Mouse (Mus musculus): Measurements from ENCODE around the gene Ecsit. TPM values are rescaled to one million over a fixed set of nuclear protein-coding genes. Genes with fewer than 3 reads are reported as not detected.
"Not testable (repeated sequence)": the region's sequence is repeated elsewhere in the genome, so short reads cannot be mapped to it uniquely, and the experiment has no call there.

Gene Ecsit
- polyA plus RNA-seq, 1 experiment from 2014 or later: 64.2 TPM

DNA sequence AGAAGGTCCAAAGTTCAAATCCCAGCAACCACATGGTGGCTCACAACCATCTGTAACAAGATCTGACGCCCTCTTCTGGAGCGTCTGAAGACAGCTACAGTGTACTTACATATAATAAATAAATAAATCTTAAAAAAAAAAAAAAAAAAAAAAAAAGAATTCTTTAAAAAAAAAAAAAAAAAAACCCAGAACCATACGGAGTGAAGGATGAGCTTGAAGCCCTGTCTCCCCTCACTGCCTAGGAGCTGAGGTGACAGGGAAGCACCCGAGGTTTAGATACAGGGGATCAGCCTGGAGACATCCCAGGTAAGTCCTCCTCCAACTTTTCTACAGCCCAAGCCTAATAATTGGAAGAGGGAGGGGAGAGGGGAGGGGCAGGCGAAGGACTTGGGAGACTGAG, 9.5 kb downstream of the Ecsit start:
- H3K9ac ChIP-seq (replicated peaks; ENCODE audit: low read depth, low read length); H3K4me1 ChIP-seq (ENCODE audit: control insufficient read depth, insufficient read depth, low read length); H3K4me3 ChIP-seq (ENCODE audit: low read depth, low read length); ATAC-seq (ENCODE audit: low read depth); H3K27ac ChIP-seq (ENCODE audit: low read depth, low read length); H3K4me2 ChIP-seq (ENCODE audit: low read depth, low read length); H3K27me3 ChIP-seq (ENCODE audit: control insufficient read depth, insufficient read depth, low read length); H3K36me3 ChIP-seq (ENCODE audit: control insufficient read depth, insufficient read depth, low read length); H3K9me3 ChIP-seq (ENCODE audit: control insufficient read depth, low read length): not testable (repeated sequence)
- WGBS: 82% methylated on average over 5 of the region's 5 CpGs

- H3K27me3 ChIP-seq (ENCODE audit: control insufficient read depth, insufficient read depth, low read length): no peaks in the 10 kb centered on the region
- WGBS: 95% methylated on average over 4 of the region's 4 CpGs
- no peak for ATAC-seq (ENCODE audit: low read depth)
- H3K4me3 ChIP-seq (ENCODE audit: low read depth, low read length): no peak overlapping the region
- H3K4me1 ChIP-seq (ENCODE audit: control insufficient read depth, insufficient read depth, low read length): peaks cover 12% of the 10 kb centered on the region
- 0 out of 2 replicates have a peak, but pooled peaks cover 6% of the 10 kb centered on the region for H3K36me3 ChIP-seq (ENCODE audit: control insufficient read depth, insufficient read depth, low read length)
- no peaks in the 10 kb centered on the region for H3K9me3 ChIP-seq (ENCODE audit: control insufficient read depth, low read length)
- H3K4me2 ChIP-seq (ENCODE audit: low read depth, low read length): no peak overlapping the region
- no peak overlapping the region for H3K27ac ChIP-seq (ENCODE audit: low read depth, low read length)
- no peak overlapping the region for H3K9ac ChIP-seq (replicated peaks; ENCODE audit: low read depth, low read length)
These were observed 13.0 kb downstream of the Ecsit start for GRCm38 (mm10) chr9:22072276-22072675.

- WGBS: under 1% methylated on average over 83 of the region's 87 CpGs
- H3K27me3 ChIP-seq (ENCODE audit: control insufficient read depth, insufficient read depth, low read length): no peaks in the 10 kb centered on the region
- H3K4me1 ChIP-seq (ENCODE audit: control insufficient read depth, insufficient read depth, low read length): peaks cover 12% of the 10 kb centered on the region
- H3K9me3 ChIP-seq (ENCODE audit: control insufficient read depth, low read length): no peaks in the 10 kb centered on the region
- peak within 1 kb of the TSS; percentile 52 for H3K4me2 ChIP-seq (ENCODE audit: low read depth, low read length)
- H3K4me3 ChIP-seq (ENCODE audit: low read depth, low read length): peak within 1 kb of the TSS; percentile 83
- peak; percentile 98 for ATAC-seq (ENCODE audit: low read depth)
- peak within 1 kb of the TSS; percentile 98 for H3K27ac ChIP-seq (ENCODE audit: low read depth, low read length)
- peak within 1 kb of the TSS; percentile 94 for H3K9ac ChIP-seq (replicated peaks; ENCODE audit: low read depth, low read length)
- 0 out of 2 replicates have a peak, but pooled peaks cover 6% of the 10 kb centered on the region for H3K36me3 ChIP-seq (ENCODE audit: control insufficient read depth, insufficient read depth, low read length)
These were observed 14.3 kb downstream of the Ecsit start, which contains the start of the genes Gm49318 and Zfp653 for GRCm38 (mm10) chr9:22070791-22071573. TSS of gene Gm49318 (minus strand) at chr9:22071259. TSS of gene Zfp653 (minus strand) at chr9:22071376.

DNA sequence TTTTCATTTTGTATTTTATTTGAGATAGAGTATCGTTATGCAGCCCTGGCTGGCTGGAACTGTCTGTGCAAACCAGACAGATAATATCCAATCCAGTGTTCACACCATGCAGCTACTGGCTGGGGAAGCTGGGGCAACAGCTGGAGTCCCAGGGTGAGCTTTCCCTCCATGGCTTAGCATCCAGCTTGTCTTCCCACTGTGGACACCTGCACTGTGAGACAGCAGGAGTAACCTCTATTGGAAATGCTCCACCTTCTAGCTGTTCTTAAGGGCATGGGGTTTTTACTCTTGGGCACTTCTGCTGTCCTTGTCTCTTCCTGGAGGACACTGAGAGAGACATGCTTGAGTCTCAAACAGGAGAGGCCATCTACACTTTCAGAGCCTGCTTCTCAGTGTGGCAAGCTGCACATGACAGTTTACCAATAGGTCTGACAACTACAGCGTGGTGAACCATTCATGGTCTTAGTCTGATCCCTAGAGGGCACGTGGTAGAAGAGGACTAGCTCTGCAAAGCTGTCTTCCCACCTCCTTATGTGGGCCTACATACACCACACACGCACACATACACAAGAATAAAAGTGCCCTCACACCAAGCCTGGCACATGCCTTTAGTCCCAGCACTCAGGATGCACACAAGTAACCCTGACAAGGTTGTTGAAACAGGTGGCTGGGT, 15.2 kb downstream of the Ecsit start:
- Histone ChIP-seq H3K9me3 (ENCODE audit: control insufficient read depth, low read length) (no peaks in the 10 kb centered on the region), H3K4me1 (ENCODE audit: control insufficient read depth, insufficient read depth, low read length) (peaks cover 12% of the 10 kb centered on the region), H3K4me2 (ENCODE audit: low read depth, low read length) (peak overlapping the region; percentile 52), H3K9ac (replicated peaks; ENCODE audit: low read depth, low read length) (peak overlapping the region; percentile 94; the same call in 1 of the 2 replicates), H3K27me3 (ENCODE audit: control insufficient read depth, insufficient read depth, low read length) (no peaks in the 10 kb centered on the region), H3K4me3 (ENCODE audit: low read depth, low read length) (peak overlapping the region; percentile 83), H3K27ac (ENCODE audit: low read depth, low read length) (peak overlapping the region; percentile 98; the same call in 1 of the 2 replicates), H3K36me3 (ENCODE audit: control insufficient read depth, insufficient read depth, low read length) (peaks cover 15% of the 10 kb centered on the region)
- peak; percentile 8; the same call in 1 of the 2 replicates for ATAC-seq (ENCODE audit: low read depth)
- 77% methylated on average over 4 of the region's 4 CpGs for WGBS

- WGBS: 85% methylated on average over 5 of the region's 5 CpGs
- Histone ChIP-seq H3K9me3 (ENCODE audit: control insufficient read depth, low read length) (no peaks in the 10 kb centered on the region), H3K9ac (replicated peaks; ENCODE audit: low read depth, low read length) (no peak overlapping the region), H3K4me2 (ENCODE audit: low read depth, low read length) (no peak overlapping the region), H3K27ac (ENCODE audit: low read depth, low read length) (no peak overlapping the region), H3K4me1 (ENCODE audit: control insufficient read depth, insufficient read depth, low read length) (peaks cover 12% of the 10 kb centered on the region), H3K36me3 (ENCODE audit: control insufficient read depth, insufficient read depth, low read length) (peaks cover 29% of the 10 kb centered on the region), H3K4me3 (ENCODE audit: low read depth, low read length) (no peak overlapping the region), H3K27me3 (ENCODE audit: control insufficient read depth, insufficient read depth, low read length) (no peaks in the 10 kb centered on the region)
- no peak for ATAC-seq (ENCODE audit: low read depth)
These were observed 18.0 kb downstream of the Ecsit start for GRCm38 (mm10) chr9:22067195-22067594.

GRCm38 (mm10) chr9:22066433-22066832, 18.8 kb downstream of the Ecsit start:
- H3K4me3 ChIP-seq (ENCODE audit: low read depth, low read length): no peak overlapping the region
- no peak overlapping the region for H3K4me2 ChIP-seq (ENCODE audit: low read depth, low read length)
- peaks cover 29% of the 10 kb centered on the region for H3K36me3 ChIP-seq (ENCODE audit: control insufficient read depth, insufficient read depth, low read length)
- H3K27ac ChIP-seq (ENCODE audit: low read depth, low read length): no peak overlapping the region
- H3K9ac ChIP-seq (replicated peaks; ENCODE audit: low read depth, low read length): no peak overlapping the region
- ATAC-seq (ENCODE audit: low read depth): no peak
- H3K4me1 ChIP-seq (ENCODE audit: control insufficient read depth, insufficient read depth, low read length): peaks cover 6% of the 10 kb centered on the region
- no peaks in the 10 kb centered on the region for H3K9me3 ChIP-seq (ENCODE audit: control insufficient read depth, low read length)
- WGBS: 75% methylated on average over 3 of the region's 3 CpGs
- H3K27me3 ChIP-seq (ENCODE audit: control insufficient read depth, insufficient read depth, low read length): no peaks in the 10 kb centered on the region

DNA sequence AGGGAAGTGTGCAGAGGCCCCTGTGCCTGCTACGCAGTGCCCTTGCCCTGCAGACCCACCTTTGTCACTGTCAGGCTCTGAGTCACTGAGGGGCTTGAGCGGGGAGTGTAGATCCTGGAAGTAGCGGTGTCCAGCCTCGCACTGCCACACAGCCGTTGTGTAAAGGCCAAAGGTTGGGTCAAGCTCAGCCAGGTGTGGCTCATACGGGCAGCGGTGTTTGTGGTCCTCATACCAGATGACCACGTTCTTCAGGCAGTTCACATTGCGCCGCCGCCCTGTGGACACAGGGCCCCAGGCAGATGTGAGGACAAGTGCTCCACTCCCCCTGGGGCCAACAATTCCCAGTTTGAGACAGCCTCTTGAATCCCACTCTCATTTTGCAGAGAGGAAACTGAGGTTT, 19.6 kb downstream of the Ecsit start:
- peaks cover 29% of the 10 kb centered on the region for H3K36me3 ChIP-seq (ENCODE audit: control insufficient read depth, insufficient read depth, low read length)
- H3K27ac ChIP-seq (ENCODE audit: low read depth, low read length): no peak overlapping the region
- no peak for ATAC-seq (ENCODE audit: low read depth)
- no peak overlapping the region for H3K4me3 ChIP-seq (ENCODE audit: low read depth, low read length)
- H3K4me1 ChIP-seq (ENCODE audit: control insufficient read depth, insufficient read depth, low read length): peaks cover 6% of the 10 kb centered on the region
- H3K27me3 ChIP-seq (ENCODE audit: control insufficient read depth, insufficient read depth, low read length): no peaks in the 10 kb centered on the region
- H3K9ac ChIP-seq (replicated peaks; ENCODE audit: low read depth, low read length): no peak overlapping the region
- 98% methylated on average over 11 of the region's 11 CpGs for WGBS
- H3K4me2 ChIP-seq (ENCODE audit: low read depth, low read length): no peak overlapping the region
- H3K9me3 ChIP-seq (ENCODE audit: control insufficient read depth, low read length): no peaks in the 10 kb centered on the region

- no peak overlapping the region for H3K4me2 ChIP-seq (ENCODE audit: low read depth, low read length)
- H3K9ac ChIP-seq (replicated peaks; ENCODE audit: low read depth, low read length): no peak overlapping the region
- 92% methylated on average over 3 of the region's 3 CpGs for WGBS
- no peak for ATAC-seq (ENCODE audit: low read depth)
- no peaks in the 10 kb centered on the region for H3K4me1 ChIP-seq (ENCODE audit: control insufficient read depth, insufficient read depth, low read length)
- H3K27me3 ChIP-seq (ENCODE audit: control insufficient read depth, insufficient read depth, low read length): no peaks in the 10 kb centered on the region
- peaks cover 35% of the 10 kb centered on the region for H3K36me3 ChIP-seq (ENCODE audit: control insufficient read depth, insufficient read depth, low read length)
- no peak overlapping the region for H3K4me3 ChIP-seq (ENCODE audit: low read depth, low read length)
- H3K9me3 ChIP-seq (ENCODE audit: control insufficient read depth, low read length): no peaks in the 10 kb centered on the region
- no peak overlapping the region for H3K27ac ChIP-seq (ENCODE audit: low read depth, low read length)
These were observed 20.9 kb downstream of the Ecsit start for GRCm38 (mm10) chr9:22064341-22064740.

GRCm38 (mm10) chr9:22061339-22061738, 23.9 kb downstream of the Ecsit start:
- WGBS: 87% methylated on average over 2 of the region's 2 CpGs
- Histone ChIP-seq H3K4me3 (ENCODE audit: low read depth, low read length) (no peak overlapping the region), H3K4me1 (ENCODE audit: control insufficient read depth, insufficient read depth, low read length) (no peaks in the 10 kb centered on the region), H3K27me3 (ENCODE audit: control insufficient read depth, insufficient read depth, low read length) (no peaks in the 10 kb centered on the region), H3K27ac (ENCODE audit: low read depth, low read length) (no peak overlapping the region), H3K4me2 (ENCODE audit: low read depth, low read length) (no peak overlapping the region), H3K36me3 (ENCODE audit: control insufficient read depth, insufficient read depth, low read length) (peaks cover 35% of the 10 kb centered on the region), H3K9me3 (ENCODE audit: control insufficient read depth, low read length) (no peaks in the 10 kb centered on the region), H3K9ac (replicated peaks; ENCODE audit: low read depth, low read length) (no peak overlapping the region)
- no peak for ATAC-seq (ENCODE audit: low read depth)

Measured in neural tube, embryonic 14.5 days (tissue).